Mouse (Mus musculus) left cerebral cortex, postnatal 36 days (tissue): ENCODE data around the gene Inha. TPM values are rescaled to one million over a fixed set of nuclear protein-coding genes. Genes with fewer than 3 reads are reported as not detected.

Source experiments
- DNase-seq, 2 experiments: peaks; one replicate each; pipeline ENCODE4 v3.0.0; 2021 to 2022; ENCODE audit warnings: low spot score in 2 of 2, mixed read lengths in 1 of 2
- intact Hi-C: fragments of 180-260 bp; cut with DNase I; formaldehyde crosslinking; loops from one replicate; pipeline ENCODE4 v1.15.1; 2025
- total RNA-seq, 2 experiments: library from RNA; stranded (reverse); gene quantifications; 2 replicates each; pipeline ENCODE4 v1.2.3; 2021

Gene Inha
- total RNA-seq, 2 experiments from 2014 or later, result 18.6 to 30.8 TPM

GRCm38 (mm10) chr1:75548871-75549270 is 42.0 kb downstream of the Inha start:
- intact Hi-C loops, result loop anchor here (5.0 kb wide), 2 partner anchors 42 to 62 kb away; partner anchors contain the start of genes Inha and Obsl1
- no peak for DNase-seq

- intact Hi-C loops, result loop anchor here (5.0 kb wide), 2 partner anchors 42 to 62 kb away; partner anchors contain the start of genes Inha and Obsl1
- no peak for DNase-seq
Observed at GRCm38 (mm10) chr1:75549289-75550279, 42.7 kb downstream of the Inha start.

DNA sequence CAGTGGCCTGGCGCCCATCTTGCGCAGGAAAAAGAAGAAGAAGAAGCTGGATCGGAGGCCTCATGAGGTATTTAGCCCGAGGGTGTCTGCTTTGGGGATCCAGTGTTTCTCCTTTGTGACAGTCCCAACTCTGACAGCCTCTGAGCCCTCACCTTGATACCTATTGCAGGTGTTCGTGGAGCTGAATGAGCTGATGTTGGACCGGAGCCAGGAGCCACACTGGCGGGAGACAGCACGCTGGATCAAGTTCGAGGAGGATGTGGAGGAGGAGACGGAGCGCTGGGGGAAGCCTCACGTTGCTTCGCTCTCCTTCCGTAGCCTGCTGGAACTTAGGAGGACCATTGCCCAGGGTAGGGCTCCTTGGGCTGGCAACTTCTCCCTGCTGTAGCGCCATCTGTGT is 43.7 kb downstream of the Inha start:
- intact Hi-C loops, result no loop called here
- no peak for DNase-seq

DNA sequence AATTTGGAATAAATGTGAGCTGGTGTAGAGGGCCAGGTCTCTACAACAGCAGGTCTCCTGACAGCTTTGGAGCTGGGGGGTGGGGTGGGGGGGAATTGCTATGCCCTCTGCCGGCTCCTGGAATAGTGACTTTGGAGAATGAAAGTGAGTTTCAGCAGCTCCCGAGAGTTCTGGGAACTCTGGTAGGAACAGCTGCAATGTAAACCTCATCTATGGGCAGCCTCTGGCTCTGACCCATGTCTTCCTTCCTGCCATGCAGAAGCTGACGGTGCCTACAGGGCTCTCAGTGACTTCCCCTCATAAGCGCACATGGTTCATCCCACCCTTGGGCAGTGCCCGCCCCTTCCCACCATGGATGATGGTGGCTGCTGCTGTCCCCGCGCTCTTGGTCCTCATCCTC is 48.8 kb downstream of the Inha start:
- no peak for DNase-seq

GRCm38 (mm10) chr1:75556143-75556781 is 49.4 kb downstream of the Inha start:
- intact Hi-C loops, result no loop called here
- DNase-seq, result no peak

More for the DNA sequence above, 48.8 kb downstream of the Inha start:
- intact Hi-C loops, result no loop called here

- intact Hi-C loops, result no loop called here
- DNase-seq, result no peak
Observed at GRCm38 (mm10) chr1:75557041-75557440, 50.2 kb downstream of the Inha start.

GRCm38 (mm10) chr1:75558388-75559178 is 51.7 kb downstream of the Inha start:
- intact Hi-C loops, result loop anchor here (2.0 kb wide), 1 partner anchor 80 kb away; the partner anchor contains the start of genes Chpf and Tmem198
- DNase-seq, result no peak

- intact Hi-C loops, result loop anchor here (2.0 kb wide), 1 partner anchor 81 kb away; the partner anchor contains the start of genes Chpf and Tmem198
- peak; percentile 93 to 94 for DNase-seq
Observed at GRCm38 (mm10) chr1:75559212-75559925, 52.5 kb downstream of the Inha start.

Other genes starting within 250 kb of the Inha start
- 100 to 1,000 TPM; 468 to 499 TPM for gene Ptprn, start 242.6 kb upstream of the Inha start, total RNA-seq
- 100 to 1,000 TPM; 122 to 146 TPM for gene Resp18, start 228.7 kb upstream of the Inha start, total RNA-seq
- gene Dnpep, start 189.1 kb upstream of the Inha start, total RNA-seq, result 10 to 100 TPM; 51.9 to 55.9 TPM
- gene Des, start 146.7 kb upstream of the Inha start, total RNA-seq, result 1 to 10 TPM in 1 of 2 experiments, under 1 TPM in 1; 0.84 to 1.5 TPM
- 100 to 1,000 TPM; 173 to 212 TPM for gene Speg, start 131.8 kb upstream of the Inha start, total RNA-seq
- gene Gmppa, start 71.1 kb upstream of the Inha start, total RNA-seq, result 10 to 100 TPM; 50.0 to 59.0 TPM
- 10 to 100 TPM; 13.2 to 15.7 TPM for gene Asic4, start 56.6 kb upstream of the Inha start, total RNA-seq
- gene Chpf, start 27.8 kb upstream of the Inha start, total RNA-seq, result 10 to 100 TPM; 75.3 to 86.3 TPM
- gene Tmem198, start 27.5 kb upstream of the Inha start, total RNA-seq, result 100 to 1,000 TPM in 1 of 2 experiments, 10 to 100 TPM in 1; 94.2 to 105 TPM
- 10 to 100 TPM; 25.4 to 33.2 TPM for gene Obsl1, start 625 bp upstream of the Inha start, total RNA-seq
- gene Stk11ip, start 14.5 kb downstream of the Inha start, total RNA-seq, result 10 to 100 TPM; 29.2 to 38.0 TPM
- 100 to 1,000 TPM; 176 to 200 TPM for gene Slc4a3, start 39.2 kb downstream of the Inha start, total RNA-seq